Mouse (Mus musculus) limb, embryonic 14.5 days (tissue): ENCODE data around the gene Fam3a. TPM values are rescaled to one million over a fixed set of nuclear protein-coding genes. Genes with fewer than 3 reads are reported as not detected.

Source experiments
- ATAC-seq: fragments of 200-750 bp; cut with Nextera tagmentation; 2 replicates; pipeline ENCODE4 v1.8.0; 2017; ENCODE audit warnings: low read depth, moderate number of reproducible peaks, moderate TSS enrichment; ENCODE audit not compliant: low FRiP score
- DNase-seq: peaks from one replicate; pipeline ENCODE4 v3.0.0-alpha.2; 2015; ENCODE audit warnings: low spot score
- H3K27ac ChIP-seq: fragments of 300-500 bp; sonication (generic); replicated peaks from 2 replicates; pipeline ENCODE4 v1.5.1; 2014; ENCODE audit warnings: low read depth, mild to moderate bottlenecking, low read length, moderate library complexity, mixed read lengths
- H3K27me3 ChIP-seq: fragments of 300-500 bp; sonication (generic); 2 replicates; pipeline ENCODE4 v1.6.1; 2014; ENCODE audit warnings: low read length, mixed read lengths; ENCODE audit not compliant: control insufficient read depth, insufficient read depth
- H3K36me3 ChIP-seq: fragments of 300-500 bp; sonication (generic); 2 replicates; pipeline ENCODE4 v1.6.1; 2014; ENCODE audit warnings: mild to moderate bottlenecking, low read length, moderate library complexity, mixed read lengths; ENCODE audit not compliant: control insufficient read depth, insufficient read depth
- H3K4me1 ChIP-seq: fragments of 300-500 bp; sonication (generic); 2 replicates; pipeline ENCODE4 v1.6.1; 2014; ENCODE audit warnings: antibody characterized with exemption, low read length, mixed read lengths; ENCODE audit not compliant: control insufficient read depth, insufficient read depth
- H3K4me2 ChIP-seq: fragments of 300-500 bp; sonication (generic); replicated peaks from 2 replicates; pipeline ENCODE4 v1.6.1; 2014; ENCODE audit warnings: low read depth, mild to moderate bottlenecking, low read length, moderate library complexity; ENCODE audit not compliant: severe bottlenecking
- H3K4me3 ChIP-seq: fragments of 300-500 bp; sonication (generic); replicated peaks from 2 replicates; pipeline ENCODE4 v1.5.1; 2014; ENCODE audit warnings: low read length
- H3K9ac ChIP-seq: fragments of 300-500 bp; sonication (generic); 2 replicates; pipeline ENCODE4 v1.6.1; 2014; ENCODE audit warnings: mild to moderate bottlenecking, low read depth, low read length, moderate library complexity; ENCODE audit not compliant: severe bottlenecking
- H3K9me3 ChIP-seq: fragments of 300-500 bp; sonication (generic); 2 replicates; pipeline ENCODE4 v1.6.1; 2016; ENCODE audit warnings: low read length; ENCODE audit not compliant: control insufficient read depth
- POLR2A ChIP-seq: fragments of 200-500 bp; IDR thresholded peaks from 2 replicates; pipeline ENCODE4 v1.8.0; 2012; ENCODE audit warnings: inconsistent platforms, mild to moderate bottlenecking, moderate library complexity, borderline replicate concordance; ENCODE audit not compliant: insufficient read depth, insufficient read length; ENCODE audit errors: extremely low read depth
- WGBS: fragments of 180-500 bp; shearing (Covaris S2); extraction: QIAGEN DNeasy Blood & Tissue Kit; methylation state at CpG from one replicate; pipeline ENCODE4 v1.1.7; 2014; 5-methylcytosine and 5-hydroxymethylcytosine counted together
- polyA plus RNA-seq, 2 experiments: library from polyadenylated mRNA; depleted of rRNA in 1 of 2; stranded (reverse) in 1 of 2; unstranded in 1 of 2; fragments of >200 nt; fragmentation: Nextera tagmentation in 1 of 2; extraction: Ambion mirVana in 1 of 2; gene quantifications; 2 replicates each; pipeline versions ENCODE4 v1.2.1 to v1.2.3; 2012 to 2014

The Fam3a gene
- polyA plus RNA-seq (2012; rRNA removed) (50.6 and 60.3 TPM in 2 replicates), polyA plus RNA-seq (2014; fragmentation: Nextera tagmentation; extraction: Ambion mirVana) (39.3 and 41.8 TPM in 2 replicates)

- peak within 1 kb of the TSS; percentile 83 for H3K27ac ChIP-seq
Measured at GRCm38 (mm10) chrX:74392535-74393443, at the start of gene Fam3a, which contains the start of gene Ikbkg. Fam3a (minus strand) TSS chrX:74393272. Ikbkg (plus strand) TSS chrX:74393290.

GRCm38 (mm10) chrX:74429290-74429821 lies 36.3 kb upstream of the Fam3a start:
- Histone ChIP-seq H3K27me3 (no peaks in the 10 kb centered on the region), H3K4me1 (no peaks in the 10 kb centered on the region), H3K9ac (peak overlapping the region; percentile 62), H3K4me2 (peak overlapping the region; percentile 48), H3K27ac (peak overlapping the region; percentile 81), H3K9me3 (no peaks in the 10 kb centered on the region), H3K4me3 (peak overlapping the region; percentile 54), H3K36me3 (peaks cover 11% of the 10 kb centered on the region; the same call in 1 of the 2 replicates)
- no peak for TF ChIP-seq POLR2A
- ATAC-seq (peak; percentile 68), DNase-seq (peak; percentile 76)
- WGBS, result 26% methylated on average over 17 of the region's 22 CpGs

More at GRCm38 (mm10) chrX:74392535-74393443, at the start of gene Fam3a, which contains the start of gene Ikbkg:
- Histone ChIP-seq H3K9me3 (no peaks in the 10 kb centered on the region), H3K36me3 (peaks cover 1% of the 10 kb centered on the region; the same call in 1 of the 2 replicates), H3K4me2 (peak within 1 kb of the TSS; percentile 54), H3K9ac (peak within 1 kb of the TSS; percentile 82), H3K4me1 (no peaks in the 10 kb centered on the region; the same call in 1 of the 2 replicates), H3K4me3 (peak within 1 kb of the TSS; percentile 52), H3K27me3 (no peaks in the 10 kb centered on the region)
- WGBS, result 17% methylated on average over 29 of the region's 30 CpGs
- peak; percentile 36; the same call in 1 of the 2 replicates for TF ChIP-seq POLR2A
- ATAC-seq (peak; percentile 100), DNase-seq (peak; percentile 85)

- Histone ChIP-seq H3K27ac (peak within 1 kb of the TSS; percentile 81), H3K9me3 (no peaks in the 10 kb centered on the region), H3K4me3 (peak within 1 kb of the TSS; percentile 54), H3K4me2 (peak within 1 kb of the TSS; percentile 48), H3K4me1 (no peaks in the 10 kb centered on the region), H3K36me3 (peaks cover 6% of the 10 kb centered on the region; the same call in 1 of the 2 replicates), H3K9ac (peak within 1 kb of the TSS; percentile 62), H3K27me3 (no peaks in the 10 kb centered on the region)
- ATAC-seq (peak; percentile 90), DNase-seq (peak; percentile 92)
- 20% methylated on average over 18 of the region's 25 CpGs for WGBS
- TF ChIP-seq POLR2A, result no peak
Measured at GRCm38 (mm10) chrX:74428826-74429276, 35.8 kb upstream of the Fam3a start, which contains the start of gene G6pdx. G6pdx (minus strand) TSS chrX:74429194.

DNA sequence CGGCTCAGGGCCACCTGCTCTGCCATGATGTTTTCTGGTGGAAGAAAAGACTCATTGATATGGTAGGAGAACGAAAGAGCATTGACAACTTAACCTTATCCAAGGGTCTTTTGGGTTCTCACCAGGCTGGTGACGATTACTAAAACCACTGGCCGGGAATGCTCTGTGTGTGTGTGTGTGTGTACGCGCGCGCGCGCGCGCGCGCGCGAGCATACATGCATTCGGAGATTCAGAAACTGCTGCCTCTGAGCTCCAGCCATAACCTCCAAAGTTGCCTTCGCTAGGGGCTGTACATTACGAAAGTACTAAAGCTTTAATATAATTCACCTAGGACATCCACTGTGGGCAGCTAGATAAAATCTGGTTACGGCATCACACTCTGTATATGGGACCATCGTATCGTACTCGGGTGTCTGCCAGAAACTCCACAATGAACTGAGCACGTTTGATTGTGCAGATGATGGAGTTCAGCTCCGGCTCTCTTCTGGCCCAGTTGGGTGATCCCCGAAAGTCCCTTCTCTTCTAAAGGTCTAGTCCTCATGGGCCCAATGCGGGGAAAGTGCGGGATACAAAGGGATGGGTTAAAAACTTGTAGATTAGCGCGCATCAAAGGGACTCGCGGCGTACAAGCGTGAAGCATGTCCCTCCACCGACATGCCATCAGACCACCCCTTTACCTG lies 35.2 kb upstream of the Fam3a start:
- peak overlapping the region; percentile 62 for H3K9ac ChIP-seq
- peak; percentile 3 for DNase-seq
- 44% methylated on average over 35 of the region's 35 CpGs for WGBS

More for the DNA sequence above, 35.2 kb upstream of the Fam3a start:
- H3K27me3 ChIP-seq, result no peaks in the 10 kb centered on the region
- no peak for TF ChIP-seq POLR2A
- H3K9me3 ChIP-seq, result no peaks in the 10 kb centered on the region
- H3K4me2 ChIP-seq, result peak overlapping the region; percentile 48
- 0 out of 2 replicates have a peak, but pooled peaks cover under 1% of the 10 kb centered on the region for H3K36me3 ChIP-seq
- H3K4me1 ChIP-seq, result no peaks in the 10 kb centered on the region
- peak overlapping the region; percentile 81; the same call in 1 of the 2 replicates for H3K27ac ChIP-seq
- peak overlapping the region; percentile 54 for H3K4me3 ChIP-seq
- ATAC-seq, result peak; percentile 10
